Mouse (Mus musculus): ENCODE measurements around the gene Pou2af1.
A peak's percentile ranks its signal among the peaks of the same experiment; 100 is the strongest.

The Pou2af1 gene

DNA sequence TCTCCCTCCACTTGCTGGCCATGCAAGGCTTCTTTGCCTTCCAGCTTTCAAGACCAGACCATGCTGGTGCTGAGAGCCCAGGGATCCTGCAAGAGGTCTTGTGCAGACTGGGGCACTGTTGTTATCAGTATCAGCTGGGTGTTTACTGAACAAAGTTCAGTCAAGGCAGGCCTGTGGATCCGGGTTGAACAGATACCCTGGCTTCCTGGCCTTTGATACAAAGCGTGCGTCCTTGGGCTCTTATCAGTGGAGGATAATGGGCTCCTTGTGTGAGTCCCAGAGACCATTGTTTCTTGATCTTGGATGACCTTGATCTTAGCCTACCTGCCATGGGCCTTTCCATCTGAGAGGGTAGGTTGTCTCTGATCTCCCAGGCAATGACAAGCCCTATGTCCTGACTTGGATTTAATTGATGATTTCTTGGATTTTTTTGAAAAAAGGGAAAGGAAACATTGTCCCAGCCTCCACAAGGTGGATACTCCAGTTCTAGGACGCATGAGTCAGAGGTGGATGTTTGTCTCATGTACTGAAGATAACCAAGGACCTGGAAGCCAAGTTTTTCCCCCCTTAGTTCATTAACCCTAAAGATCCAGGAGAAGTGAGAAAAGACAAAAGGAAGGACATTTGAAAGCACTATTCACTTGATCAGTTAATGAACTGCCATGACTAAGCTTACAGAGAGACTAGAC, 17.3 kb downstream of the Pou2af1 start:
- no peak for DNase-seq

DNA sequence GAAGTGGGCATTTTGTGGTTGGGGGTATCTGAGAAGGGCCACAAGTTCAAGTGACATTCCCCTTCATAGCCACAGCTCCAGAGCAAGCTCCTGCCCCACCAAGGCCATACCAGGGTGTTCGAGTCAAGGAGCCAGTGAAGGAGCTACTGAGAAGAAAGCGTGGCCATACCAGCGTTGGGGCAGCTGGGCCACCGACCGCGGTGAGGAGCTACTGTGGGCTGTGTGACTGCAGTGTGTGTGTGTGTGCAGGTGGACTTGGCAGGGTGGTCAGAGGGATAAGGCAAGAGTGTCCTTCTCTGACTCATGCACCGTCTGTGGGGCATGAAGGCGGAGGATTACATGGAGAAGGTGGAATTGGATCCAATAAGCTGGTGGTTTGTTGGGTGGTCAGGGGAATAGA, 18.7 kb downstream of the Pou2af1 start:
- no peak for DNase-seq

DNA sequence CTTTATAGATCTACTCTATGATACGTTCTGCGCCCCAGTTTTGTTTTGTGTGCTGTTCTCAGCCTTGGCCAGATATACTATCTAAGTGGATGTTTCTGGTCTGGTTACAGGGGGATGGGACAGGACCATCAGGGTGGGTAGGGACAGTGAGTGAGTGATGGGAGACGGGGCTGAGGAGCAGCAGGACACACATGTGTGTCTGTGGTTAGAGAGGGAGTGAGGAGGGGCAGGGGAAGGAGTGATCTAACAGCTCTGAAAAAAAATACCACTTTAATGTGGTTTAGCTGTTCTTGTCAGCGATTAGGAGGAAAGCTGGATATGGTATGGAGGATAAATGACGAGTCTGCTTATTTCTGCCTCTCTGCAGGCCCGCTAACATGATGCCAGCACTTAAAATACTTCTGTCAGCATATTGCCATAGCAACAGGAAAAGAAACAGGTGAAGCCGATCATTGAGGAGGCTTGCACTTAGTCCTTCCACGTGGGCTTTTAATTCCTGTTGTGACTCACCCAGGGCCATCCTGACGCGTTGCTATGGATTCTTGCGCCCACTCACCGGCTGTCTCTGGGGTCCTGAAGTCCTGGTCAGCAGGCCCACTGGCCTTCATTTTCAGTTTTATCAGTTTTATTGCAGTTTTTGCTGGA, 25.4 kb downstream of the Pou2af1 start:
- DNase-seq, result no peak

DNA sequence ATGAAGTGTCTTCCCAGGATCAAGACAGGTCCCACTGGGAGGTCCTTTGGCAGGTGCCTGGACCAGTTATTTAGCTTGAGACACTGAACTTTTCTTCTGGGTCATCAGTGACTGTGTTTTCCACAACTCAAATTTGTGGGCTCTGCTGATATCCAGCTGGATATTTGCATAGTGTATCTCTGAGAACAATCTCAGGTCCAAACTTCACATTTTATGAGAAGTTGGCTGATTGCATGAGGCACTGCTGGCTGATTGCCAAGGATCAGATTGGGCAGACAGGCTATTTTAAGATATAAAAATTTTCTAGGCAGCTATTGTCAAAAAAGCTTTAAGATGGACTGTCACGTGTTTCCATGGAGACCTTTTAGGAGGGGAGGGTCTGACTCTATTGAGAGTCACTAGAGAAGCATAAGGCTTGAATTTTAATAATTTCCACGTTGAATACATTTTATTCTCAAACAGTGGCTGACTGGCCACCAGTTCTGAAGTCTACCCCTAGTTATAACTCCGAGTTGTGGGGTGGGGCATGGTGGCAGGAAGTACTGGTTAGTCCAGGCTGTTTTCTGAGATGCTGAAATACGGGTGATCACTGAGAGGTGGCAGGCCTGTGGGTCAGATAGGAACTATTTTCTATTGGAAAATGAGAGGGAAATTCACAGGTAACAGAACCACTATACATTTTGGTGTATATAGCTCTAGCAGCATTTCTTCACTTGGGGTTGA, 43.4 kb downstream of the Pou2af1 start:
- no peak for DNase-seq

DNA sequence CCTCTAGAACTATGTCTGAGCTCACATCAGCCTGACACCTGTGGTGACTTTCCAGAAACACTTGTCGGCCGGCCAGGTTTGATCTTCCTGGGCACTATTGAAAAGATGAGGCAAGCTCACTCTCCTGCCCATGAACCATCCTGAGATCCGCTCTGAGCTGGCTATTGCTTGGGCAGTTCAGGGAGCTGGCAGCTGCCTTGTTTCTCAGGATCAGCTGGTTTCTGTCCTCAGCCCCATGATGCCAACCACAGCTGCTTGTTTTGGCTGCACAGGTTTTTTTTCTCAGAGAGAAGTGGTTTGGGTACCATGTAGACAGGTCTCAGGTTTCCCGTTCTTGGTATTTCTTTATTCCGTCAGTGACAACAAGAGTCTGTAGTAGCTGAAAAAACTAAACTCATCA, 44.9 kb downstream of the Pou2af1 start:
- no peak for DNase-seq

DNA sequence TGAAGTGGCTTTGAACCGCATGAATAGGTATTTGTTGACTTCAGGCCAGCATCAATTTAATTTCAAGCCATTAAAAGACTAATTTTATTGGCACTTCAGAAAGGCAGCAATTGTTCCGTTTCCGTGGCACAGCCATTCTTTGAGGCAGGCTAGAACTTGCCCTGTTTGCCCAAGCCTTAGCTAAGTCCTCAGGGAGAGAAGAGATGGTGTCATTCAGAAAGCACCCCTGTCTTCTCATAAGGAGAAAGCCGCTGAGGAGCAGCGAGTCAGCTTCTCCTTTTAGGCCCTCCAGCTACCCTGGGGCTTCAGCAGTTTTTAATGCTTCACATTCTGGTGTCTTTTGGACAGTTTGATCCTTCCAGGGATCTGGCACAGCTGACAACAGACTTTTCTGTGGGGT, 55.3 kb downstream of the Pou2af1 start:
- DNase-seq, result no peak

DNA sequence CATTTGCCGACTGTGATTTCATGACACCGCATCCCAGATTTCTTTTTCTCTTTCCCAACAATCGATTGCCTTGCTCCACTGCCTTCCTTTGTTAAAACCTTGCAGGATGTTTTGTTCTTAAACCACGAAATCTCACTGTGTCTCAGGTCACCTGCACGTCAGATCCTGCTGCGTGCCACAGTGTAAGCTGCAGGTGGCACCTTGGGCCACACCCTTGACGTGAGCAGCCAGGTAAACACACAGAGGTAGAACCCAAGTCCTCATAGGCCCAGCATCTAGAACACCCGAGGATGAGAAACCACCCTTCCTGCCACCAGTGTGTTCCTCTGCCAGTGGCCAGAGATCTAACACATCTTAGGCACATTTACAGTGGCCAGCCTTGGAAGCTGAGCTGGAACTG, 57.6 kb downstream of the Pou2af1 start:
- no peak for DNase-seq

DNA sequence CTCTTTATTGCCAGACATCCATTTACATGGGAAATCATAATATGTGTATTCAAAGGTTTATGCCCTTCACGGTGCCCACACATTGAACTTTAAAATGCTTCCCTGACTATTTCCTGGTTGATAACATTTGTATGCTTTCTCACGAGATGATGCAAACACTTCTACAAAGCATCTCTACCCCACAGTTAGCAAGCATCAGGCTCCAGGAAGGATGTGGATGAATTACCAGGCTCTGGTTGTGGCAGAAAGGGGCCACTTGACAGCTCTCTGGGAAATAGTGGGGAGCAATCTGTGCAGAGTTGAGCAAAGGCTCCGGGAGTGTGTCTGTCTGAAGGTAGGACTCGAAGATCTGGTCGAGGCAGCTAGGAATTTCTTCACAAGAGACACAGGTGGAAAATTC, 58.6 kb downstream of the Pou2af1 start:
- DNase-seq, result no peak

DNA sequence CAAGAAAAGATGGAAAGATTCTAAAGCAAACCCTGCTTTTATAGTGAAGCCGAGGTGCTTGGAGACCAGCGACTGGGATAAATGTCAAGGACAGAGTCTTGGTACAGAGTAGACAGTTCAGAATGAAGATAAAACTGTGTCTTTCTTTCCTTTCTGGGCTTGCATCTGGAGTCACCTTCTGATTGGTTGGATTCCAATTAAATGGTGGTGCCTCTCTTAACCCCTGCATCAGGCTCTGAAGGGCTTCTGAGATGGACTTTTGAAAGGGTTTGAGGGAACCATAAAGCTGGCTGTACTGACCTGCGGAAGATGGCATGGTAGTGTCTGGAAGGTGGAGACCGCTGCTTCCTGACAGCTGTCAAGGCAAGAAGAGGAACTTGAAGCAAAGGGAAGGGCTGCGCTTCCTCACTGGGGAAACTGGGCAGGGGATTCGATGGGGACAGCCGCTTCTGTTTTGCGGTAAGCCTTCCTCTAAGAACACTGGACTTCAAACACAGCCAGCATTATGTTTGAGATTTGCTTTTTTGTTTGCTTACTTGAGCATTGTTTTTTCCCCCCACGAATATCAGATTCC, 60.2 kb downstream of the Pou2af1 start:
- DNase-seq, result peak; percentile 8

DNA sequence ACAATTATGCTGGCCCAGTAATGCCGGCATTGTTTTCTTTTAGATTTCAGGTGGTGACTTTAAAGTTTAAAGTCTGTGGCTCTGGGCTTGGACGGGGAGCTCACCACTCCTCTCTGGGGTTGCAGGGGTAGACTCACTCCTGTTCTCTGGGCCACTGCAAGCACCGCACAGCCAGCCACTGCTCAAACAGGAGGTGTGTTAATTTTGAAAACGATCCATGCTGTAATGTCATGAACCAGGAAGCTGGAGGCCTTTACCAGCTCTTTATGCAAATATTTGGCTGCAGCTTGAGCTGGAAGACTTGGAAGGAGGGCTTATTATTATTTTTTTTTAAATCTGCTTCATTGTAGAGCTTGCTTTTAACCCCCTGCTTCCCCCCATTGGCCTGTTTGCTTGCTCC, 61.2 kb downstream of the Pou2af1 start:
- no peak for DNase-seq

DNA sequence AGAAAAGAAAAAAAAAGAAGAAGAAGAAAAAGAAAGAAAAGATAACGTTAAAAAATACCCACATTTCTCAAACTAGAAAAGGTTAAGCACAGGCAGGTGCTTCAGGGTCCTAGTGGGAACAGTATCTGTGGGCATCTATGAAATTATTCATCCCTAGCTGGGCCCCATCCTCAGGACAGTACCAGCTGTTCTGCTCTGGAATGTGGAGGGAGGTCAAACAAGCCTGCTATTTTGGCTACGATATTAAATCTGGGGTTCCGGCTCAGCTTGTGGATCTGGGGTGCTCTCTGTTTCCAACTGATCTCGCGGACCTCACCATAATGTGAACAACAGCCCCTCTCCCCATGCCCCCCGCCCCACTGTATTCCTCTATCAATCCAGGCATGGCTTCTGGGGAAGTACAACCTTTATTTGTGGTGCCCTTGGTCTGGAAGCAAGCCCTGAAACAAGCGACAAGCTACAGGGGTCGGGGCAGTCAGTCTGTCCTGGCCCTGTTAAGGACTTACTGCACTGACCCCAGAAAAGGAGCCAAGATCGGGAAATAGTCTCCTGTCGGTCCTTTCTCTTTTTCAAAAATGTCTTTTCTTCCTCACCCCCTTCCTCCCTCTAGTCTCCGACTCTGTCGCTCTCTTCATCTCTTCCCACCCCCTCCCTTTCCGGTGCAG, 64.5 kb downstream of the Pou2af1 start:
- DNase-seq, result no peak

DNA sequence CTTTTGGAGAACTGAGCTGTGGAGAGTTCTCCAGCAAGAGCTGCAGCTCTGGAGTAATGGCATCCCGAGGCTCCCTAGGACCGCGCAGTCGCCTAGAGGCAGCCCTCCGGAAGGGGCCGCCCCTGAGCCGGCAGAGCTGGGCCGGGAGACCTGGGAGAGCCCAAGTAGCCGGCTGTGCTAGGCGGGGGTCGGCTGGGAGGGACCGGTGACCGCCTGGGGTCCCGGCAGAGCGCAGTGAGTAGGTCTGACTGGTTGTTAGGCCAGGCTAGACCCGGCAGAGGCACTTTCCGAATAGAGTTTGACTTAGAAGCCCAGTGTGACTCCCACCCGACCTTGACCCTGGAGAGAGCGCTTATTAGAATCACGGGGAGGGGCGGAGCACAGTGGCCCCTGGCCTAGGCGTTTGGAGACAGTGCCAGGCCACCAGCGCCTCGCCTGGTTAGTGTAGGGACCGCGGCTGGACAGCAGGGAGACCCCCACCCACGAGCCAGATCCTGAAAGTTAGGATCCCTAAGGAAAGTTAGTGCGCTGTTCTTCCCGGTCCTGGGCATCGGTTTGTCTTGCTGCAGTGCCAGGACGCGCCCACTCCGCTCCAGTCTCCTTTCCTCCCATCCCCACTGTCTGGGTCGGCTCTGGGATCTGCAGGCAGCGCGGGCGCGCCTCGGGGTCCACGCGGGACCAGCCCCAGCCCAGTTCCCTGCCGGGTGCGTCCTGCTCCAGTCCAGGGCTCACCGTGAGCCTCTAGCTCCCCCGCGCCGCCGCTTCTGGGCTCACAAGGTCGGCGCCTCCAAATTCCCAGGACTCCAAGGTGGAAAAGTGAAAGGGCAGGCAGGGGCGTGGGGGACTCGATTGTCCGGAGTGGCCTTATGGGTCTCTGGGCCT, 65.2 kb downstream of the Pou2af1 start, which contains the start of gene Colca2:
TSS of gene Colca2 (minus strand) at position 70 of the 882 bp plus-strand sequence.
- DNase-seq, result peak; percentile 65

DNA sequence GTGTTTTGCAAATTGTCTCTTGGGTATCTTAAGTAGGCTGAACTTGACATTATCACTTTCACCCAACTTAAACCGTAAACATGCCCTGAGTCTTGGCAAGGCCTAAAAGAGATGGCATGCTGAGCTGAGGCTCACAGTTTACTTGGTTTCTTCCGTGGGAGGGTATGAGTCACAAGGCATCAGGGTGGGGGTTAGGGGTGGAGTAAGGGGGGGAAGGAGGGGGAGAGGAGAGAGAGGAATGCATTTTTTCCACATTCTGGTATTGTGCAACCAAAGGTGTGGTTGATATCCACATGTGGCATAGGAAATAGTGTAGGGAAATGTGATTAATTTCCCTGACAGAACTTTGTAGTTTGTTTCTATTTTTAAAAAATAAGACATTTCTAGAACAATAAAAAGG, 72.6 kb downstream of the Pou2af1 start:
- no peak for DNase-seq
